ENCODE assay signal across 10 mouse cellular contexts in genomic region chr5:148180590-148181307, GRCm38 (mm10).
DNase-seq lines count a peak whose midpoint lies in the region; ATAC-seq and TF ChIP-seq lines count a peak whose summit lies in the region.
"Had no signal": no experiment of that assay in that cellular context is flagged by ENCODE, and none has a peak within 500 bp of the region (broad histone marks: within the 10 kb centered on the region; RNA-seq: fewer than 3 reads in every experiment).

No protein-coding gene starts in this region.

- peak; percentile 80 for ATAC-seq in intestine, embryonic 15.5 days

- H3K9ac ChIP-seq in intestine, embryonic 15.5 days = no peak overlapping the region
- H3K9ac ChIP-seq: embryonic facial prominence, embryonic 13.5 days had no signal

- peak; percentile 15 to 23 for DNase-seq in right cerebral cortex, adult 2 months (ENCODE audit: low spot score in 2 of 2)
- no peak for DNase-seq in right cerebral cortex, postnatal 10 days (ENCODE audit: low spot score in 2 of 2)
- peak; percentile 12 for DNase-seq in forelimb bud, embryonic 11.5 days (ENCODE audit: low read depth, low spot score)
- DNase-seq in lung, postnatal 14 days = peak; percentile 47
- DNase-seq in right cerebral cortex, adult 18-20 months = no peak

- H3K27me3 ChIP-seq in intestine, embryonic 15.5 days (replicated peaks) = no peaks in the 10 kb centered on the region
- H3K27me3 ChIP-seq in small intestine, adult 2 months (ENCODE audit: control insufficient read depth, insufficient read depth, low read length) = no peaks in the 10 kb centered on the region
- H3K27me3 ChIP-seq: embryonic facial prominence, embryonic 13.5 days had no signal

- WGBS in bone marrow, adult 2 months = 32% methylated on average over 13 of the region's 13 CpGs
- 9% methylated on average over 13 of the region's 13 CpGs for WGBS in intestine, embryonic 15.5 days
- 23% methylated on average over 13 of the region's 13 CpGs for WGBS in small intestine, adult 2 months

- no peak for TF ChIP-seq POLR2A in bone marrow, adult 2 months (IDR thresholded peaks at IDR 0.05; ENCODE audit: borderline replicate concordance, control insufficient read depth, low read depth, low read length)
- no peak for TF ChIP-seq POLR2A in small intestine, adult 2 months (IDR thresholded peaks at IDR 0.05; ENCODE audit: low read depth, low read length)

- H3K4me1 ChIP-seq in bone marrow, adult 2 months (ENCODE audit: control insufficient read depth, insufficient read depth, low read length) = no peaks in the 10 kb centered on the region
- H3K4me1 ChIP-seq in intestine, embryonic 15.5 days (replicated peaks) = no peaks in the 10 kb centered on the region
- no peaks in the 10 kb centered on the region for H3K4me1 ChIP-seq in small intestine, adult 2 months (ENCODE audit: control insufficient read depth, insufficient read depth, insufficient read length, low read length)

- peak; percentile 55; the same call in 1 of the 2 replicates for TF ChIP-seq CTCF in bone marrow, adult 2 months (IDR thresholded peaks at IDR 0.05; ENCODE audit: control insufficient read depth, insufficient read depth, low read length)
- TF ChIP-seq CTCF in small intestine, adult 2 months (IDR thresholded peaks at IDR 0.05; ENCODE audit: extremely low read depth, insufficient read length, insufficient replicate concordance, low read depth, low read length) = peak; percentile 80; the same call in 1 of the 2 replicates

- no peak overlapping the region for H3K4me2 ChIP-seq in intestine, embryonic 15.5 days (replicated peaks)
- H3K4me2 ChIP-seq: embryonic facial prominence, embryonic 13.5 days had no signal

- no peaks in the 10 kb centered on the region for H3K36me3 ChIP-seq in intestine, embryonic 15.5 days
- H3K36me3 ChIP-seq in small intestine, adult 2 months (ENCODE audit: control insufficient read depth, insufficient read depth, low read length) = no peaks in the 10 kb centered on the region
- H3K36me3 ChIP-seq: embryonic facial prominence, embryonic 13.5 days had no signal

- no peak overlapping the region for H3K4me3 ChIP-seq in bone marrow, adult 2 months (replicated peaks; ENCODE audit: control insufficient read depth, low read depth, low read length)
- H3K4me3 ChIP-seq in intestine, embryonic 15.5 days (replicated peaks) = no peak overlapping the region
- no peak overlapping the region for H3K4me3 ChIP-seq in small intestine, adult 2 months (ENCODE audit: low read depth, low read length)
- H3K4me3 ChIP-seq: embryonic facial prominence, embryonic 13.5 days; myocyte had no signal

- H3K27ac ChIP-seq in bone marrow, adult 2 months (ENCODE audit: control insufficient read depth, insufficient read depth, low read depth, low read length, poor library complexity) = no peak overlapping the region
- no peak overlapping the region for H3K27ac ChIP-seq in intestine, embryonic 15.5 days
- no peak overlapping the region for H3K27ac ChIP-seq in small intestine, adult 2 months (ENCODE audit: insufficient read depth, low read depth, low read length)
- H3K27ac ChIP-seq: embryonic facial prominence, embryonic 13.5 days had no signal

- no peaks in the 10 kb centered on the region for H3K9me3 ChIP-seq in intestine, embryonic 15.5 days

Comparison
In these comparisons a context has a peak if more than half of its experiments do, and no peak if none do; other contexts are left out.
1. DNase-seq: peak in right cerebral cortex, adult 2 months (2 of 2), forelimb bud, embryonic 11.5 days (single experiment) and lung, postnatal 14 days (single experiment); none in right cerebral cortex, postnatal 10 days (0 of 2) and right cerebral cortex, adult 18-20 months (single experiment).